Mouse (Mus musculus) layer of hippocampus, postnatal 36 days (tissue): Measurements from ENCODE around the gene Clk1. TPM values are rescaled to one million over a fixed set of nuclear protein-coding genes. Genes with fewer than 3 reads are reported as not detected.
A peak's percentile ranks its signal among the peaks of the same experiment; 100 is the strongest.
"Not testable (repeated sequence)": the region's sequence is repeated elsewhere in the genome, so short reads cannot be mapped to it uniquely, and the experiment has no call there.

ENCODE experiments used
- DNase-seq, 2 experiments: peaks; one replicate each; pipeline ENCODE4 v3.0.0; 2022
- total RNA-seq, 2 experiments: library from RNA; stranded (reverse); gene quantifications; 2 replicates each; pipeline ENCODE4 v1.2.3; 2021

Clk1 gene
- total RNA-seq, 2 experiments from 2014 or later: 167 to 174 TPM

DNA sequence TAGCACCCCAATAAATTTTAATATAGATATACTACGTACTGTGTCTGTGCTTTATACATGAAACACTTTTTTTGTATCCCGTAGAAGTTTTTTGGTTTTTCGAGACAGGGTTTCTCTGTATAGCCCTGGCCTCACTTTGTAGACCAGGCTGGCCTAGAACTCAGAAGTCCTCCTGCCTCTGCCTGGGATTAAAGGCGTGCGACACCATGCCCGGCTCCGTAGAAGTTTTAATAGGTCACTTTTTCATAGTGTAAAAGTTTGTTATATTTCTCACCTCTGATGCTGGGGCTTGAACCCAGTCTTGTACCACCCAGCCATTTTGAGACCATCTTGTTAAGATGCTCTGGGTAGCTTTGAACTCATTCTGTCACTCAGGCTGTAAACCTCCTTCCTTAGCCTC is 16.5 kb downstream of the Clk1 start:
- DNase-seq: no peak

DNA sequence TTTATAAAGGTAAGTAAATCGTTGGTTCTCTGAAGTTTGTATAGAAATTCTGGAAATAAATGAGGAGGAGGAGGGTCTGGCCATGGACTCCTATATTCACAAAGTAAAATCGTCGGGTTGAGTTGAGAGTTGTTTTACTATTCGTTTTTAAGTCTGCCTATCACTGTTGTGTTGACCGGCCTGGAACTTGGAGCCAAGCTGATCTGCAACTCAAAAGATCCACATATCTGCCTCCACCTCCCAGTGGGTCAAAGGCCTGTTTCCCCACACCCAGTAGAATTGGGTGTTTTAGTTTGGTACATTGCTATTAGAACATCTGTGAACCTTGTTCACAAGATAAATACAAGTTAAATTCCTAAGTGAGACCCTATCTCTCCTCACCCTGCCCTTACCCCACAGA is 20.1 kb downstream of the Clk1 start:
- no peak for DNase-seq

DNA sequence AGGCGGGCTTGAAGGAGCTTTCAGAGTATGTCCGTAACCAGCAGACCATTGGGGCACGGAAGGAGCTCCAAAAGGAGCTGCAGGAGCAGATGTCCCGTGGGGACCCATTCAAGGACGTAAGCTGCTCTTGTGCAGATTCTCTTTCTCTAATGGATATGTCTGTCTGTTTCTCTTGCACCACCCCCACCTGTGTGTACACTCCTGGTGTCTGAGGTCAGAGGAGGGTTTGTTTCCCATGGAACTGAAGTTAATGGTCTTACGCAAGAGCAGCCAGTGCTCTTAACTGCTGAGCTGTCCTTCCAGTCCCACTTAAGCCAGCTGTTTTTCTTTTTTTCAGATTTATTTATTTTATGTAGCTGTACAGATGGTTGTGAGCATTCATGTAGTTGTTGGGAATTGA is 22.5 kb downstream of the Clk1 start:
- no peak for DNase-seq

DNA sequence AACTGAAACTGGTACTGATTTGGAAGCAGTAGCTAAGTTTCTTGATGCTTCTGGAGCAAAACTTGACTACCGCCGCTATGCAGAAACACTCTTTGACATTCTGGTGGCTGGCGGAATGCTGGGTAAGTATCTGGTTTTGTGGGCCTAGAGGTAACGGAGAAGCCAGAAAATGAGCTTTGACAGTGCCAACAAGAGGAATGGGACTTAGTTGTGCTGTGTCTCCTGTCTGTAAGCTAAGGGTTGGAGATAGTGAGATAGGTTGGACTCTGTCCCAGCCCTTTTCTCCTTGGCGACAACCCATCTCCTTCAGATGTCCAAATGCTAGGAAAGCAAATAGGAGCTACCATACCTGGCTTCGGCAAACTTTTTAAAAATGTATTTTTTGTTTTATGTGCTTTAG is 26.1 kb downstream of the Clk1 start:
- no peak for DNase-seq

DNA sequence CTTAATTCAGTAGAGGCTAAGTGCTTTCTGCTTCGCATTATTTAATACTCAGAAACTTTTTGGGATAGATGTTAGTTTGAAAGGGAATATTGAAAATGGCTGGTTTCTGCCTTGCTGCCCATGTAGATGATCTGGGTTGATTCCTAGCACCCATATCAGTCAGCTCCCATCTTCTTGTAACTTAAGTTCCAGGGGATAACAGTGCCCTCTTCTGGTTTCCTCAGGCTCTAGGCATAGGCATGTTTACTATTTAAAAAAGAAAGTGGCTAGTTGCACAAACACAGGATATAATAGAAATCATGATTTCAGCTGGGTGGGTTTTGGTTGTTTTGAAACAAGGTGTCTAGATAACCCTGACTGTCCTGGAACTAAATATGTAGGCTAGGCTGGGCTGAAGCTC is 27.7 kb downstream of the Clk1 start:
- no peak for DNase-seq

- no peak for DNase-seq
These were observed 28.5 kb downstream of the Clk1 start for GRCm38 (mm10) chr1:58395341-58395740.

GRCm38 (mm10) chr1:58393284-58394195 is 30.3 kb downstream of the Clk1 start:
- peak; percentile 43 to 45 for DNase-seq

- peak; percentile 92 to 93 for DNase-seq
These were observed 31.1 kb downstream of the Clk1 start, which contains the start of gene Bzw1 for GRCm38 (mm10) chr1:58392652-58393283. Bzw1 (plus strand) TSS chr1:58392898.

DNA sequence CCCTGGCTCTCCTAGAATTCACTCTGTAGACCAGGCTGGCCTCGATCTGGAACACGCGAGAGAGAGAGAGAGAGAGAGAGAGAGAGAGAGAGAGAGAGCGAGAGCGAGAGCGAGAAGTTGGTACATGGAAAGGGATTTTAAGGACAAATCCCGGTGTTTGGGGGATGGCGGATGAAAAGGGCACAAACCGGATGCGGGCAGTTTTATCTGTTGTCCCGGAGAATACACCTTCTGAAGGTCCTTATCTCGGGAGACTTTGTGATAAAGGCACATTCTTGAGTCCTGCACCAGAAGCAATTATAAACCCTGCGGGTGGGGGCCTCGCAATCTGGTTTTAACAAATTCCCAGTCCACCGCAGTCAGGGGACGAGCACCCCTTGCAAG is 31.6 kb downstream of the Clk1 start:
- no peak for DNase-seq

- no peak for DNase-seq
These were observed 32.2 kb downstream of the Clk1 start for GRCm38 (mm10) chr1:58391421-58392267.

DNA sequence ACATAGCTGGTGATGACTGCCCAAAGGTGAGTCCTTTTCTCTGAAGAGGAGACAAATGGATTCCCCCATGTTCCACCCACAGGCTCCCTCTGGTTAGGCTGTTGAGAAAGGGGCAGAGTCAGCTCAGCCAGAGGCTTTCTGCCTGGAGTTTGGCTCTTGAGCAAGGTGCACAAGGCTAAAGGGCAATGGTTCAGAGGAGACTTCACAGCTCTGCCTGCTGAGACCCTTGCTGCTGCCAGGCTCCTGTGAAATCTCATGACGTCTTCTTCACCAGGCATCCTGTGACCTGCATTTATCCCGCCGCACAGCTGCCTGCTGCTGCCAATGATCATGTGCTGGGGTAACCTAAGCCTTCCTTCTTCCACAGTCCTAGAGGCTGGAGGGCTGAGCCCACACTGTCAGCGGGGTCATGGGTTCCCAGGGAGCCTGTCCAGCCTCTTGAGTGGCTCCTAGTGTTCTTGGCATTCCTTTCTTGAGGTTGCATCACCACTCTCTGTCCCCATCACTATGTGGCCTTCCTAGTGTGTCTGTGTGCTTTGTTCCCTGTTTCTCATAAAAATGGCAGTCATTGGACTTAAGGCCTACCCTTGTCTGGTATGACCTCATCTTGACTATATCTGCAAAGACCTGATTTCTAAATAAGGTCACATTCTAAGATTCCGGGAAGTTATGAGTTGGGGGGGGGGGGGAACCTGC is 41.1 kb downstream of the Clk1 start:
- no peak for DNase-seq

DNA sequence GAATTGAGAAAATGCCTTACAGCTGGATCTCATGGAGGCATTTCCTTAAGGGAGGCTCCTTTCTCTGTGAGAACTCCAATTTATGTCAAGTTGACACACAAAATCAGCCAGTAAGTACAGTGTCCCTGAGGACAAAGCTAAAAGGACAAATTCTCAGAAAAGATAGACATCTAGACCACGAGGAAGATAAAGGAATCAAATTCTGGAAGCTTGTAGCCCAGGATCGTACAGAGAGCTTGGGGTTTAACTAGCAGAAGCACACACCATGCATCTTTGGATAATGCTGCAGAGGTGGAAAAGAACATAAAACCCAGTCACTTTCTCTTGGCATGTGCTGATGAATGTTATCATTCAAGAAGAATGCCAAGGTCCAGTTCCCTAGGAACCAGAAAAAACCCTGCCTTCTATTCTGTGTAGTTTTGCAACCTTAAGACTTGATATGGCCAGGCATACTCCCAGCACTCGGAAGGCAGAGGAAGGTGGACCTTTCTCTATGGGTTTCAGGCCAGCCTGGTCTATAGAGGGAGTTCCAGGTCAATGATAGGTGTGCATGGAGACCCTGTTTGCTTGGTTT is 48.2 kb downstream of the Clk1 start:
- no peak for DNase-seq

- DNase-seq: not testable (repeated sequence)
These were observed 49.6 kb downstream of the Clk1 start for GRCm38 (mm10) chr1:58374266-58374665.

- no peak for DNase-seq
These were observed 54.1 kb downstream of the Clk1 start for GRCm38 (mm10) chr1:58369716-58370115.

GRCm38 (mm10) chr1:58366737-58367471 is 57.0 kb downstream of the Clk1 start:
- no peak for DNase-seq

GRCm38 (mm10) chr1:58365829-58366228 is 58.0 kb downstream of the Clk1 start:
- DNase-seq: no peak

- DNase-seq: no peak
These were observed 59.3 kb downstream of the Clk1 start for GRCm38 (mm10) chr1:58364551-58364950.

DNA sequence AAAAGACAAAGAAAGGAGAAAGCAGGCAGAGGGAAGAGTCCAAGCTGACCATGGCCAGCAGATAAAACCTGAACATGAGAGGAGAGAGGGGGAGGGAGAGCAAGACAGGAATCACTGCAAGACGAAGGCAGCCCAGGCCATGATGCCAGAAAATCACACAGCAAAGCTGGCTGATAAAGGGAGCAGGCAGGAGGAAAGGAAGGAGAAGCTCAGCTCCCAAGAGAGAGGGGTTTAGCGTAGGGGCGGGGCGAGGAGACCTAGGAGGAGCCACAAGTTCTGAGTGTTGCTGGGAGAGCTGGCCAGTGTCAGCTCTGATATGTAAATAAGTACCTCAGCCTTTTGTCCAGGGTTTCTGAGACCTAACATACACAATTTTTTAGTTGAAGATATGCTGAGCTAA is 61.6 kb downstream of the Clk1 start:
- DNase-seq: no peak
